Mouse (Mus musculus) limb, embryonic 14.5 days (tissue): ENCODE data around the gene Upb1. TPM values are rescaled to one million over a fixed set of nuclear protein-coding genes. Genes with fewer than 3 reads are reported as not detected.

Experiments
- ATAC-seq: fragments of 200-750 bp; cut with Nextera tagmentation; 2 replicates; pipeline ENCODE4 v1.8.0; 2017; ENCODE audit warnings: low read depth, moderate number of reproducible peaks, moderate TSS enrichment; ENCODE audit not compliant: low FRiP score
- DNase-seq: peaks from one replicate; pipeline ENCODE4 v3.0.0-alpha.2; 2015; ENCODE audit warnings: low spot score
- H3K27ac ChIP-seq: fragments of 300-500 bp; sonication (generic); replicated peaks from 2 replicates; pipeline ENCODE4 v1.5.1; 2014; ENCODE audit warnings: low read depth, mild to moderate bottlenecking, low read length, moderate library complexity, mixed read lengths
- H3K27me3 ChIP-seq: fragments of 300-500 bp; sonication (generic); 2 replicates; pipeline ENCODE4 v1.6.1; 2014; ENCODE audit warnings: low read length, mixed read lengths; ENCODE audit not compliant: control insufficient read depth, insufficient read depth
- H3K36me3 ChIP-seq: fragments of 300-500 bp; sonication (generic); 2 replicates; pipeline ENCODE4 v1.6.1; 2014; ENCODE audit warnings: mild to moderate bottlenecking, low read length, moderate library complexity, mixed read lengths; ENCODE audit not compliant: control insufficient read depth, insufficient read depth
- H3K4me1 ChIP-seq: fragments of 300-500 bp; sonication (generic); 2 replicates; pipeline ENCODE4 v1.6.1; 2014; ENCODE audit warnings: antibody characterized with exemption, low read length, mixed read lengths; ENCODE audit not compliant: control insufficient read depth, insufficient read depth
- H3K4me2 ChIP-seq: fragments of 300-500 bp; sonication (generic); replicated peaks from 2 replicates; pipeline ENCODE4 v1.6.1; 2014; ENCODE audit warnings: low read depth, mild to moderate bottlenecking, low read length, moderate library complexity; ENCODE audit not compliant: severe bottlenecking
- H3K4me3 ChIP-seq: fragments of 300-500 bp; sonication (generic); replicated peaks from 2 replicates; pipeline ENCODE4 v1.5.1; 2014; ENCODE audit warnings: low read length
- H3K9ac ChIP-seq: fragments of 300-500 bp; sonication (generic); 2 replicates; pipeline ENCODE4 v1.6.1; 2014; ENCODE audit warnings: mild to moderate bottlenecking, low read depth, low read length, moderate library complexity; ENCODE audit not compliant: severe bottlenecking
- H3K9me3 ChIP-seq: fragments of 300-500 bp; sonication (generic); 2 replicates; pipeline ENCODE4 v1.6.1; 2016; ENCODE audit warnings: low read length; ENCODE audit not compliant: control insufficient read depth
- POLR2A ChIP-seq: fragments of 200-500 bp; IDR thresholded peaks from 2 replicates; pipeline ENCODE4 v1.8.0; 2012; ENCODE audit warnings: inconsistent platforms, mild to moderate bottlenecking, moderate library complexity, borderline replicate concordance; ENCODE audit not compliant: insufficient read depth, insufficient read length; ENCODE audit errors: extremely low read depth
- WGBS: fragments of 180-500 bp; shearing (Covaris S2); extraction: QIAGEN DNeasy Blood & Tissue Kit; methylation state at CpG from one replicate; pipeline ENCODE4 v1.1.7; 2014; 5-methylcytosine and 5-hydroxymethylcytosine counted together
- polyA plus RNA-seq, 2 experiments: library from polyadenylated mRNA; depleted of rRNA in 1 of 2; stranded (reverse) in 1 of 2; unstranded in 1 of 2; fragments of >200 nt; fragmentation: Nextera tagmentation in 1 of 2; extraction: Ambion mirVana in 1 of 2; gene quantifications; 2 replicates each; pipeline versions ENCODE4 v1.2.1 to v1.2.3; 2012 to 2014

The Upb1 gene
- polyA plus RNA-seq, 2 experiments = 0.55 to 0.84 TPM

- Histone ChIP-seq H3K4me2 (no peak overlapping the region), H3K9me3 (no peaks in the 10 kb centered on the region), H3K4me1 (no peaks in the 10 kb centered on the region), H3K4me3 (no peak overlapping the region), H3K27me3 (no peaks in the 10 kb centered on the region), H3K27ac (no peak overlapping the region), H3K36me3 (no peaks in the 10 kb centered on the region), H3K9ac (no peak overlapping the region)
- no peak for TF ChIP-seq POLR2A
- DNase-seq (peak; percentile 89), ATAC-seq (peak; percentile 58)
- WGBS = 15% methylated on average over 3 of the region's 3 CpGs
Observed at GRCm38 (mm10) chr10:75436604-75437217, 35.8 kb downstream of the Upb1 start.

- H3K27me3 ChIP-seq = no peaks in the 10 kb centered on the region
- 91% methylated on average over 1 of the region's 1 CpGs for WGBS
- H3K9ac ChIP-seq = no peak overlapping the region
- ATAC-seq = no peak
- no peak overlapping the region for H3K27ac ChIP-seq
- TF ChIP-seq POLR2A = no peak
- H3K4me1 ChIP-seq = no peaks in the 10 kb centered on the region
- no peak for DNase-seq
- H3K36me3 ChIP-seq = no peaks in the 10 kb centered on the region
- H3K9me3 ChIP-seq = no peaks in the 10 kb centered on the region
- H3K4me3 ChIP-seq = no peak overlapping the region
- H3K4me2 ChIP-seq = no peak overlapping the region
Observed at GRCm38 (mm10) chr10:75437284-75437683, 36.4 kb downstream of the Upb1 start.

- H3K9me3 ChIP-seq = no peaks in the 10 kb centered on the region
- H3K4me2 ChIP-seq = no peak overlapping the region
- H3K36me3 ChIP-seq = no peaks in the 10 kb centered on the region
- ATAC-seq (no peak), DNase-seq (no peak)
- no peak overlapping the region for H3K9ac ChIP-seq
- no peak overlapping the region for H3K27ac ChIP-seq
- WGBS = 73% methylated on average over 13 of the region's 13 CpGs
- H3K4me3 ChIP-seq = no peak overlapping the region
- no peaks in the 10 kb centered on the region for H3K27me3 ChIP-seq
- TF ChIP-seq POLR2A = no peak
- no peaks in the 10 kb centered on the region for H3K4me1 ChIP-seq
Observed at GRCm38 (mm10) chr10:75438132-75438810, 37.4 kb downstream of the Upb1 start.

- no peak overlapping the region for H3K27ac ChIP-seq
- ATAC-seq (0 out of 2 replicates have a peak, but pooled peaks have one; percentile 10), DNase-seq (no peak)
- H3K36me3 ChIP-seq = no peaks in the 10 kb centered on the region
- 0 out of 2 replicates have a peak, but pooled peaks cover 2% of the 10 kb centered on the region for H3K4me1 ChIP-seq
- H3K9me3 ChIP-seq = no peaks in the 10 kb centered on the region
- H3K27me3 ChIP-seq = no peaks in the 10 kb centered on the region
- H3K4me3 ChIP-seq = no peak overlapping the region
- 52% methylated on average over 7 of the region's 7 CpGs for WGBS
- no peak for TF ChIP-seq POLR2A
- no peak overlapping the region for H3K4me2 ChIP-seq
- H3K9ac ChIP-seq = no peak overlapping the region
Observed at GRCm38 (mm10) chr10:75439211-75439811, 38.4 kb downstream of the Upb1 start.

GRCm38 (mm10) chr10:75440756-75441155, 39.8 kb downstream of the Upb1 start:
- DNase-seq (no peak), ATAC-seq (no peak)
- H3K27ac ChIP-seq = no peak overlapping the region
- 0 out of 2 replicates have a peak, but pooled peaks cover 3% of the 10 kb centered on the region for H3K4me1 ChIP-seq
- WGBS = 91% methylated on average over 3 of the region's 3 CpGs
- H3K4me3 ChIP-seq = no peak overlapping the region
- no peaks in the 10 kb centered on the region for H3K27me3 ChIP-seq
- H3K36me3 ChIP-seq = no peaks in the 10 kb centered on the region
- H3K9ac ChIP-seq = no peak overlapping the region
- H3K4me2 ChIP-seq = no peak overlapping the region
- no peak for TF ChIP-seq POLR2A
- H3K9me3 ChIP-seq = no peaks in the 10 kb centered on the region
